Mouse (Mus musculus) forebrain, embryonic 13.5 days (tissue): ENCODE results near the gene Zfp462. TPM values are rescaled to one million over a fixed set of nuclear protein-coding genes. Genes with fewer than 3 reads are reported as not detected.

Experiments used
- ATAC-seq: fragments of 200-750 bp; cut with Nextera tagmentation; 2 replicates; pipeline ENCODE4 v1.8.0; 2017
- H3K27ac ChIP-seq: fragments of 300-500 bp; sonication (generic); 2 replicates; pipeline ENCODE4 v1.5.1; 2015; ENCODE audit warnings: inconsistent platforms, mild to moderate bottlenecking, moderate library complexity
- H3K27me3 ChIP-seq: fragments of 300-500 bp; sonication (generic); 2 replicates; pipeline ENCODE4 v1.6.1; 2015; ENCODE audit warnings: mild to moderate bottlenecking, inconsistent platforms
- H3K36me3 ChIP-seq: fragments of 300-500 bp; sonication (generic); 2 replicates; pipeline ENCODE4 v1.6.1; 2015; ENCODE audit warnings: mild to moderate bottlenecking, inconsistent platforms; ENCODE audit not compliant: poor library complexity, severe bottlenecking
- H3K4me1 ChIP-seq: fragments of 300-500 bp; sonication (generic); 2 replicates; pipeline ENCODE4 v1.6.1; 2015; ENCODE audit warnings: inconsistent platforms
- H3K4me2 ChIP-seq: fragments of 300-500 bp; sonication (generic); 2 replicates; pipeline ENCODE4 v1.6.1; 2015; ENCODE audit warnings: inconsistent platforms, mild to moderate bottlenecking, moderate library complexity
- H3K4me3 ChIP-seq: fragments of 300-500 bp; sonication (generic); 2 replicates; pipeline ENCODE4 v1.5.1; 2015; ENCODE audit warnings: mild to moderate bottlenecking, inconsistent platforms
- H3K9ac ChIP-seq: fragments of 300-500 bp; sonication (generic); 2 replicates; pipeline ENCODE4 v1.6.1; 2015; ENCODE audit warnings: mild to moderate bottlenecking, inconsistent platforms
- H3K9me3 ChIP-seq: fragments of 300-500 bp; sonication (generic); replicated peaks from 2 replicates; pipeline ENCODE4 v1.6.1; 2016; ENCODE audit warnings: inconsistent platforms
- WGBS: fragments of 180-500 bp; shearing (Covaris S2); methylation state at CpG from one replicate; pipeline ENCODE4 v1.1.7; 2015; 5-methylcytosine and 5-hydroxymethylcytosine counted together
- polyA plus RNA-seq: library from polyadenylated mRNA; unstranded; fragments of >200 nt; fragmentation: Nextera tagmentation; extraction: Ambion mirVana; gene quantifications from 2 replicates; pipeline ENCODE4 v1.2.1, GENCODE M21; 2015

Zfp462 gene
- polyA plus RNA-seq, 1 experiment from 2014 or later = 23.1 TPM

DNA sequence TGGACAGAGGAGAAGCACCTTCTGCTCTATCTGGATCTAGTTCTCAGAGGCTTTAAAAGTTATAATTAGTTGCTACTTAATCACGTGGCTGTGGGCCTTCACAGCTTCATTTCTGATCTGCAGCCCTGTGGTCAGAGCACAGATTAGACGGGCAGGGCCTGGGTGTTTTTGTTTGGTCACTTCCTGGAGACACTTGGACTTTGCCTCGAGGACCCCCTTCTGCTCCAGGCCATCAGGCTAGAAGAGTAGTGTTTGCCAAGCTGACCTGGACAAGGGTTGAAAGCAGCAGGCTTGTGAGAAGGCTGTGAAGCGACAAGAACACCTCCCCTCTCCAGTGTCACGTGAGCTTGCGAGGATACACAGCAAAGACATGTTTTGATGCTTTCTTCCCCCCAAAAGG is 58.3 kb downstream of the Zfp462 start:
- no peak for ATAC-seq
- Histone ChIP-seq H3K9me3 (no peaks in the 10 kb centered on the region), H3K9ac (no peak overlapping the region), H3K27ac (peak overlapping the region; percentile 95; the same call in 1 of the 2 replicates), H3K36me3 (peaks cover 32% of the 10 kb centered on the region), H3K4me2 (no peak overlapping the region), H3K27me3 (no peaks in the 10 kb centered on the region), H3K4me1 (peaks cover 69% of the 10 kb centered on the region), H3K4me3 (no peak overlapping the region)
- WGBS = 70% methylated on average over 6 of the region's 6 CpGs

- peak overlapping the region; percentile 95 for H3K27ac ChIP-seq
- no peaks in the 10 kb centered on the region for H3K9me3 ChIP-seq
- H3K36me3 ChIP-seq = peaks cover 45% of the 10 kb centered on the region
- H3K27me3 ChIP-seq = no peaks in the 10 kb centered on the region
- H3K4me1 ChIP-seq = peaks cover 55% of the 10 kb centered on the region
- H3K4me3 ChIP-seq = peak overlapping the region; percentile 2; the same call in 1 of the 2 replicates
- WGBS = 3% methylated on average over 4 of the region's 4 CpGs
- peak overlapping the region; percentile 18; the same call in 1 of the 2 replicates for H3K9ac ChIP-seq
- ATAC-seq = peak; percentile 81
- H3K4me2 ChIP-seq = peak overlapping the region; percentile 43
Measured at GRCm38 (mm10) chr4:55005066-55005465, 60.2 kb downstream of the Zfp462 start.

- Histone ChIP-seq H3K9ac (peak overlapping the region; percentile 18; the same call in 1 of the 2 replicates), H3K36me3 (peaks cover 50% of the 10 kb centered on the region)
- peak; percentile 84 for ATAC-seq
Measured at GRCm38 (mm10) chr4:55005521-55005969, 60.7 kb downstream of the Zfp462 start.

DNA sequence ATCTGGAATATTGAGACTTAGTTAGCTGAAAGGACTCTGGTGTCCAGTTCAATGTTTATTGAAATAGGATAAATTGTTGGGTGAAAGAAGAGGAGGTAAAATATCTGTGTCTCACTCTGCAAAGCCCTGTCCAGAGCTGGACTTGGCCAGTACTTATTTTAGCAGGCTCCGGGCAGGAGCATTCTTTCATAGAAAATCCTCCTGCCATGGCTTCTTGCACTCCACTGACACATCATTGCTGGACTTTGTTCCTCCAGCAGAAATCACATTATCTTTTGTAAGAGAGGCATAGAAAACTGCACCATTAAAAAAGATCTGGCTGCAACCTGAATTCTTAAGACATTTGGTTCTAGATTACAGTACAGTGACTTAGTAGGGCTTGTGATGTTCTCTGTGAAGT is 61.2 kb downstream of the Zfp462 start:
- Histone ChIP-seq H3K27me3 (no peaks in the 10 kb centered on the region), H3K27ac (peak overlapping the region; percentile 95), H3K4me3 (no peak overlapping the region), H3K4me2 (peak overlapping the region; percentile 43), H3K9ac (no peak overlapping the region), H3K36me3 (peaks cover 55% of the 10 kb centered on the region), H3K4me1 (peaks cover 46% of the 10 kb centered on the region), H3K9me3 (no peaks in the 10 kb centered on the region)
- 0 out of 2 replicates have a peak, but pooled peaks have one; percentile 1 for ATAC-seq
- 18% methylated on average over 1 of the region's 1 CpGs for WGBS

More at GRCm38 (mm10) chr4:55005521-55005969, 60.7 kb downstream of the Zfp462 start:
- H3K9me3 ChIP-seq = no peaks in the 10 kb centered on the region
- peak overlapping the region; percentile 95 for H3K27ac ChIP-seq
- peak overlapping the region; percentile 2; the same call in 1 of the 2 replicates for H3K4me3 ChIP-seq
- H3K27me3 ChIP-seq = no peaks in the 10 kb centered on the region
- peak overlapping the region; percentile 43 for H3K4me2 ChIP-seq
- WGBS = 7% methylated on average over 9 of the region's 9 CpGs
- peaks cover 50% of the 10 kb centered on the region for H3K4me1 ChIP-seq

- no peaks in the 10 kb centered on the region for H3K9me3 ChIP-seq
- H3K9ac ChIP-seq = no peak overlapping the region
- no peaks in the 10 kb centered on the region for H3K27me3 ChIP-seq
- no peak overlapping the region for H3K27ac ChIP-seq
- 99% methylated on average over 14 of the region's 14 CpGs for WGBS
- no peak overlapping the region for H3K4me2 ChIP-seq
- H3K36me3 ChIP-seq = peaks cover 73% of the 10 kb centered on the region
- ATAC-seq = no peak
- peaks cover 28% of the 10 kb centered on the region for H3K4me1 ChIP-seq
- no peak overlapping the region for H3K4me3 ChIP-seq
Measured at GRCm38 (mm10) chr4:55008616-55009015, 63.8 kb downstream of the Zfp462 start.

DNA sequence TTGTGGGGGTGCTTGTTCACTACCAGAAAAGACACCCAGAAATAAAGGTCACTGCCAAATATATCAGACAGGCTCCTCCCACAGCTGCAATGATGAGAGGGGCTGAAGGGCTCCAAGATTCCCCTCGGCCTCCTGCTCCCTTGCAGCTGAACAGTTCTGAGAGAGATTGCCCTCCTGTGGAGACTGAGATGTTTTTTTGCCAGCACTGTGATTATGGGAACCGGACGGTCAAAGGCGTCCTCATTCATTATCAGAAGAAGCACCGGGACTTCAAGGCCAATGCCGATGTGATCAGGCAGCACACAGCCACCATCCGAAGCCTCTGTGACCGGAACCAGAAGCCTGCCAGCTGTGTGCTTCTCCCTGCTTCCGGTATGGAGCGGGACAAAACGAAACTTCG is 66.5 kb downstream of the Zfp462 start:
- peaks cover under 1% of the 10 kb centered on the region for H3K4me1 ChIP-seq
- no peak overlapping the region; the same call in 1 of the 2 replicates for H3K27ac ChIP-seq
- no peak for ATAC-seq
- no peak overlapping the region for H3K4me2 ChIP-seq
- no peaks in the 10 kb centered on the region for H3K27me3 ChIP-seq
- WGBS = 86% methylated on average over 12 of the region's 12 CpGs
- H3K9ac ChIP-seq = no peak overlapping the region
- H3K36me3 ChIP-seq = peaks cover 94% of the 10 kb centered on the region
- H3K9me3 ChIP-seq = no peaks in the 10 kb centered on the region
- no peak overlapping the region for H3K4me3 ChIP-seq

DNA sequence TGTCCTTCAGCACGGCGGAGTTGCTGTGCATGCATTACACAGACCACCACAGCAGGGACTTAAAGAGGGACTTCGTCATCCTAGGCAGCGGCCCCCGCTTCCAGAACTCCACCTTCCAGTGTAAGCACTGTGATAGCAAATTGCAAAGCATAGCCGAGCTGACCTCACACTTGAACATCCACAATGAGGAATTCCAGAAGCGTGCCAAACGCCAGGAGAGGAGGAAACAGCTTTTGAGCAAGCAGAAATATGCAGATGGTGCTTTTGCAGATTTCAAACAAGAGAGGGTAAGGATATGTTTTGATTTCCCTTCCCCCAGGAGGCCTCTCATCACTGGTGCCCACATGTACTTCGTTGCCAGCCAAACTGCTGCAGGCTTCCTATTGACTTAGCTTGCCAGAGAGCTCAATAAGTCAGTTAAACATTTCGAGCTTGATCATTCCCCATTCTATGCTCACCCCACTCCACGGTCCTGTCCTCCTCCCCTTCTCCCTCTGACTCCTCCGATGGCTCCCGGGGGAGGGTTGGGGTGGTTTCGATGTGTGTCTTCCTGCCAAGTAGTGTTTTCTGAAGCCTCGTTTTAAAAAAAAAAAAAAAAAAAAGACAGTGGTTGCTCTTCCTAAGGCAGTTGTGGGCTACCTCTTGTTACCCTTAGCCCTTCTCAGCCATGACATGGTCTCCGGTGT is 68.9 kb downstream of the Zfp462 start:
- Histone ChIP-seq H3K27ac (no peak overlapping the region), H3K36me3 (peaks cover 99% of the 10 kb centered on the region), H3K9ac (no peak overlapping the region), H3K4me1 (no peaks in the 10 kb centered on the region), H3K27me3 (no peaks in the 10 kb centered on the region), H3K9me3 (no peaks in the 10 kb centered on the region), H3K4me3 (no peak overlapping the region), H3K4me2 (no peak overlapping the region)
- no peak for ATAC-seq
- 86% methylated on average over 16 of the region's 16 CpGs for WGBS

DNA sequence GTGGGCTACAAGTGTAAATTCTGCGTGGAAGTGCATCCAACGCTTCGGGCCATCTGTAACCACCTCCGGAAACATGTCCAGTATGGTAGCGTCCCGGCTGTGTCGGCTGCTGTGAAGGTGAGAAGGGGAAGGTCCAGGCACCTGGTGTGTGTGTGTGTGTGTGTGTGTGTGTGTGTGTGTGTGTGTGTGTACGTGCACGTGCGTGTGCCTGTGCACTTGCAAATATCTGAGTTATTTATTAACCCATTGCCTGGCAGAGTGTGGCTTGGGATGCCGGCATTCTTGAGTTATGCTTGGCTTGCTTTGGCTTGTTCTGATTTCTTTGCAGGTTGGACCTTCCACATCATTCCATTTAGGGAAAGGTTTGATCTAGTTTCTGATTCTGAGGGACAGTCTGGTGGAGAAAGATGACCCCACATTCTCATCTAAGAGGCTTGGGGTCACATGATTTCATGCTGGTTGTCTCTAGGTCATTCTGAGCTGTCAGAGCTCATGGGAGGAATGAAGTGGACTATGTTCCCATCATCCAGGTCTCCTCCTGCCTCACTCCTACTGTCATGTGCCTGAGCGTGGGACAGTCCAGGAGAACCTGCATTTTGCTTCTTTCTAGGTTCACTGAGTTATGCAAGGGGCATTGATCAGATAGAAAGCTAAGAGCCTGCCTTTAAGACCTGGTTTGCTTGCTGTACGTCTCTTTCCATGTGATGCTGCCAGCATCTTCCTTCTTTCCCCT is 70.0 kb downstream of the Zfp462 start:
- no peaks in the 10 kb centered on the region for H3K9me3 ChIP-seq
- peaks cover 99% of the 10 kb centered on the region for H3K36me3 ChIP-seq
- WGBS = 96% methylated on average over 13 of the region's 13 CpGs
- H3K4me3 ChIP-seq = no peak overlapping the region
- no peaks in the 10 kb centered on the region for H3K27me3 ChIP-seq
- no peak overlapping the region for H3K4me2 ChIP-seq
- H3K4me1 ChIP-seq = no peaks in the 10 kb centered on the region
- no peak overlapping the region for H3K27ac ChIP-seq
- ATAC-seq = no peak
- H3K9ac ChIP-seq = no peak overlapping the region

DNA sequence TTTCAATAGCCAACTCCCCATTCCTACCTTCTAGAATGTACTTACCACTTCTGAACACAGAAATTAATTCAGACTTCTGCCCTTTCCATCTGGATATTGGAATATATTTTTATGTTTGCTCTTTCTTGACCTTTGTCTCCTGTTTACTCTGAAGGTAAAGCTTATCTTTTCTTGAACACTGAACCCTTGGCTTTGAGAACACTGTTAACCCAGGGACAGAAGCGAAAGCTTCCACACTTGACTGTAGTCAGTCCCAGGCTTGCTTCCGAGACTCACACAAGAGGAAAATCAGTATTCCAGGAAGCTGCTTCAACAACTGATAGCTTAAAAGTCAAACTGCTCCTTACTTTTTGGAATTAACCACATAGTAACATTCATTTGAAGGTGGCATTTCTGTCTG is 70.7 kb downstream of the Zfp462 start:
- Histone ChIP-seq H3K4me1 (no peaks in the 10 kb centered on the region), H3K27ac (no peak overlapping the region), H3K9ac (no peak overlapping the region), H3K27me3 (no peaks in the 10 kb centered on the region), H3K4me3 (no peak overlapping the region), H3K36me3 (peaks cover 99% of the 10 kb centered on the region), H3K9me3 (no peaks in the 10 kb centered on the region), H3K4me2 (no peak overlapping the region)
- 96% methylated on average over 2 of the region's 2 CpGs for WGBS
- no peak for ATAC-seq

GRCm38 (mm10) chr4:55026109-55026646 is 81.3 kb downstream of the Zfp462 start:
- no peak overlapping the region for H3K9ac ChIP-seq
- 84% methylated on average over 10 of the region's 10 CpGs for WGBS
- ATAC-seq = no peak
- no peak overlapping the region for H3K4me3 ChIP-seq
- H3K36me3 ChIP-seq = peaks cover 79% of the 10 kb centered on the region
- H3K4me1 ChIP-seq = 0 out of 2 replicates have a peak, but pooled peaks cover 3% of the 10 kb centered on the region
- peak overlapping the region; percentile 10; the same call in 1 of the 2 replicates for H3K27ac ChIP-seq
- H3K9me3 ChIP-seq = no peaks in the 10 kb centered on the region
- H3K4me2 ChIP-seq = no peak overlapping the region
- H3K27me3 ChIP-seq = no peaks in the 10 kb centered on the region

DNA sequence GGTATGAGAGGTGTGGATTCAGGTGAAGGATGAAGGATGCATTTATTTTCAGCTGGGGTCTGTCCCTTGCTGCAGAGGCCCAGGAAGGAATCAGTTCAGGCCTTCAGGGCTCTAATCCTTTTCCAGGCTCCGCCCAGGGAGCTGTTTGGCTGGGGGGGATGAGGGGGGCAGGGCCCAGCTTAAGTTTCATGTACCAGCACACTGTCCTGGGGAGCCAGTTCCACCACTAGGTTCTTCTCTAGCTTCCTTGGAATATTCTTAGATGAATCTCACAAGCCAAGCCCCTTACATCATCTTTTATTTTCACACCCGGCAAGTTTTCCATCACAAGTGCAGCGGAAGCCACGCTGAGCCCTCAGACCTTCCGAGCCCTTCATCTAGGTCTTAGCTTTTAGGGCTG is 85.6 kb downstream of the Zfp462 start:
- no peak for ATAC-seq

More for the DNA sequence above, 85.6 kb downstream of the Zfp462 start:
- Histone ChIP-seq H3K27ac (no peak overlapping the region), H3K4me3 (no peak overlapping the region), H3K36me3 (peaks cover 64% of the 10 kb centered on the region), H3K4me1 (0 out of 2 replicates have a peak, but pooled peaks cover 3% of the 10 kb centered on the region), H3K4me2 (no peak overlapping the region), H3K27me3 (no peaks in the 10 kb centered on the region), H3K9ac (no peak overlapping the region), H3K9me3 (no peaks in the 10 kb centered on the region)
- 84% methylated on average over 5 of the region's 5 CpGs for WGBS
